Mouse (Mus musculus) brain, embryonic 14.5 days (tissue): Measurements from ENCODE around the gene Lcmt1. TPM values are rescaled to one million over a fixed set of nuclear protein-coding genes. Genes with fewer than 3 reads are reported as not detected.
A peak's percentile ranks its signal among the peaks of the same experiment; 100 is the strongest.

Source experiments
- DNase-seq: peaks from one replicate; pipeline ENCODE4 v3.0.0-alpha.2; 2011; ENCODE audit warnings: low read depth
- CTCF ChIP-seq: fragments of 200-500 bp; IDR thresholded peaks from 2 replicates; pipeline ENCODE4 v1.5.1; 2012; ENCODE audit warnings: inconsistent platforms, mild to moderate bottlenecking, moderate library complexity, borderline replicate concordance; ENCODE audit not compliant: insufficient read depth, insufficient read length; ENCODE audit errors: extremely low read depth
- POLR2A ChIP-seq: fragments of 200-500 bp; IDR thresholded peaks from 2 replicates; pipeline ENCODE4 v1.6.1; 2012; ENCODE audit warnings: mild to moderate bottlenecking, inconsistent platforms, borderline replicate concordance; ENCODE audit not compliant: poor library complexity, insufficient read depth, insufficient read length, severe bottlenecking; ENCODE audit errors: extremely low read depth
- polyA plus RNA-seq: library from polyadenylated mRNA; depleted of rRNA; stranded (reverse); fragments of >200 nt; gene quantifications from 2 replicates; pipeline ENCODE4 v1.2.3, GENCODE M21; 2012; rRNA removed

The Lcmt1 gene
- polyA plus RNA-seq, 1 experiment = 68.8 TPM

DNA sequence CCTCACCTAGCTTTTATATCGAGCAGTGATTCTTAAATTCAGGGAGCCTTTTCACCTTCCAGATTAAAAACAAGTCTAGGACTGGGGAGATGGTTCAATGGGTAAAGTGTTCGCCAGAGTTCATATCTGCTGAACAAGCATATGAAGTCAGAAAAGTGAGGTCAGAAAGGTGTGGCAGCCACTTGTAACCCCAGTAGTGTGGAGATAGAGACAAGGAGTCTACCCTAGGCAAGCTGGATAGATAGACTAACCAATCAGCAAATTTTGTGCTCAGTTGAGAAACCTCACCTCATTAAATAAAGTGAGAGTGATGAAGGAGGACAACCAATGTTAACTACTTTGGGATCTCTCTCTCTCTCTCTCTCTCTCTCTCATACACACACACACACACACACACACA is 80.9 kb downstream of the Lcmt1 start:
- TF ChIP-seq CTCF = no peak
- TF ChIP-seq POLR2A = no peak
- DNase-seq = no peak

DNA sequence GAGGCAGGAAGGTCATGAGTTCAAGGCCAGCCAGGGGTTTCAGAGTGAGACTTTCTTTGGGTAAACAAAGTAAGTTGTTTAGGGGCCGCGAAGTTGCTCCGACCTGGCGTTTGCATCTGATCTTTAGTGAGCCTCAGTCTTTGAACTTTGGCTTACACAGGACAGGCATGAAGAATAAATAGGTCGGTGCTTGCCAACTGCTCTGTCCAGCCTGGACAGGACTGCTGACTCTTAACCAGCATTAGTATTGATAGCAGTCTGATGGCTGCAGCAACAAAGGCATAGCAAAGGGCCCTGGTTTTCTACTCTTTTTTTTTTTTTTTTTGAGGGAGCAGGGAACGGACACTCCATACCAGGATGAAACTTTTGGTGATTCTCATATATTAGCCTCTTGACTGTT is 83.0 kb downstream of the Lcmt1 start:
- no peak for DNase-seq
- TF ChIP-seq POLR2A = no peak

DNA sequence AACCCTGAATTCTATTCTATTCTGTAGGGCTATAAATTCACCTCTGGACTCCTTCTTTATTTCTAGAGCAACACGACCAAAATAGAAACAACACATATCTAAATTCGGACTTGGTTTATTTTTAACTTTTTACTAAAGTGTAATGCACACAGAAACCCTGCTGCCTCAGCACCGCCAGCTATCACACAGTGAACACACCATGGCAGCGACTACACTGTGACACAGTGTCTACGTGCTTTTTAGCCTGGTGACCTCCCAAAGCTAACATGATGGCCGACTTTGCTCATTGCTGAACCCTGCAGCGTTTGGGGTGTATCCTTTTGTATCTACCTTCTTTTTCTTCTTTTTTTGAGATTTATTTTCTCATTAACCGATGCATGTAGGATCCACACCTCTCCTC is 83.5 kb downstream of the Lcmt1 start:
- no peak for DNase-seq
- TF ChIP-seq POLR2A = no peak
- TF ChIP-seq CTCF = no peak

DNA sequence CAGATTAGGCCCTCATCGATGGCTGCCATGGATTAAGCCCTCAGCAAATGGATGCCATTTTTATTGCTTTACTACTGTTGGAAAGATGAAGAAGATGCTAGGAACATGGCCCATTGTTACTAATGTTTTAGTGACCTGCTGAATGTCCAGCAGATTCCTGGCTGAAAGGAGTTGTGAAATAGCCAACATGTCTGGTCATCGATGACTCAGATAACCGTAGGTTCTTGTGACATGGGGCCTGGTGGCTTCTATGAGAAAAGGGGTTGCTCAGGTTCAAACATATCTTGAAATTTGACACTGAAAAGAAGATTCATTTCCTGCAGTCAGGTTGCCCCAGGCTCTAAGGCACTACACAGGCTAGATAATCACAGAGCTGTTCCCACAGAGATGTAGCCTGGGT is 85.5 kb downstream of the Lcmt1 start:
- DNase-seq = no peak
- no peak for TF ChIP-seq POLR2A
- no peak for TF ChIP-seq CTCF

DNA sequence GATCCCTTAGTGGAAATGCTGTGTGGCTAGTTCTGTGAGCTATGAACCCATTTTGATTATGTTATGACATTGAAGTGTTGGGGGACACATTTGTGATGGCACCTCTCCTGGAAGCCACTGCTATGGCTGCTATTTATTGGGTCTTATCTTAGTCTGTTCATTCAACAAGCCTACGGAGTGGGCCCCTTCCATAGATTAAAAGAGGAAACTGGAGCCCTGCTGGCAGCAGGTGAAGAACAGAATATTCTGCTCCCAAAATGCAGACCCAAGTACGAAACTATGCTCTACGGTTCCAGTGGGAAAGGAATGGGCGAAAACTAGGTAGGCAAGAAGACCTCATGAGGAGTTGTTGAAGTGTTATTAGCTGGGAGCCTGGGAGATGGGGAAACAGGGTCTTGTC is 88.7 kb downstream of the Lcmt1 start:
- no peak for DNase-seq
- no peak for TF ChIP-seq POLR2A
- no peak for TF ChIP-seq CTCF

DNA sequence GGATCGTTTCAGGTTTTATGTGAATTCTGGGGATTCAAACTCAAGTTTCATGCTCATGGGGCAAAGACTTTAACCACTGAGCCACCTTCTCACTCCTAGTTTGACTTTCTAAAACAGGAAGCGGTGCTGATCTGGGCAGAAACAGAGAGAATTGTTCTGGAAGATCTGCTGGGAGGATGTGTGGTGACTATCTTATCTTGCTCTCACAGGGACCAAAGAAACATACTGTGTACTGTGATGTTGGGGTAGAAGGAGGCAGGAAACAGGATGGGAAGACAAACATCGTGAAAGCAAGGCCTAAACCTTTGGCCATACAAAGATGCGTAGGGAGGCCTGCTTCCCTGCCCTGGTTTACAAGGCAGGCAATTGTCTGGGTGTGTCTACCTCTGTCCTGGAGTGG is 89.7 kb downstream of the Lcmt1 start:
- no peak for DNase-seq
- TF ChIP-seq POLR2A (no peak), CTCF (no peak)

DNA sequence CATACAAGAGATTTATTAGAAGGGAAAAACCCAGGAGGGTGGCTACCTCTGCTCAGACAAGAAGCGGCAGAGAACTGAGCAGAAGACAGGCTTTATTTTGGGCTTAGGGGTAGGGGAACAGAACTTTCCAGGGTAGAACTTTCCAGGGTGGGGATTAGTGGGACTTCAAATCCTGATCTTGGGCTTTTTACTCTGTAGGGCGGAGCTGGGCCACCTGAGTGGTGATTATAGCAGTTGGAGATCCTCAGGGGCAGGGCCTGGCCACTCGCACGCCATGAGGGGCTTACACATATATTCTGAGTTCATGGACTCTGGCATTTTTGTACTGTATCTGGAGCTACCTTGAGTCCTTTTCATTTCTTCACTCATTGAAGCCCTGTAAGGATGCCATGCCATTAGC is 91.7 kb downstream of the Lcmt1 start:
- TF ChIP-seq POLR2A = no peak
- no peak for TF ChIP-seq CTCF

DNA sequence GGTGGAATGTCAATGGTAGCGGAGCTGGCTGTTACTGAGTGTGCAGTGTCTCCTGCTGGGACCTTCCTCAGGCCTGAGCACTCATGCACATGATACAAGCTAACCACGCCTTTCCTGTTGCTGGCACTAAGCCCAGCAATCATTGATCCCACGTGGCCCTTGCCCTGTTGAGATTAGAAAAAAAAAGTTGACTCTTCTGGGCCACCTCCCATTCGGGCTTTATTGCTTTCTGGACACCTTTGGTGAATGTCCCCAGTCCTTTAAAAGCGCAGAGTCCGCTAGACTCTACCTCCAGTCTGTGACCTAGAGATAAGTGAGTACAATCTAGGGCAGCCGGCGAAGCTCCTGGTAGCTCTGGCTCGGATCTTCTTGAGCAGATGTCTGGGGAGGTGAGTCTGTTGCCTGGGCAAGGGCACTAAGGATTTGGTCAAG is 92.5 kb downstream of the Lcmt1 start, which contains the start of gene Aqp8:
Gene Aqp8, plus strand, starts transcription at position 222 of the 432 bp plus-strand sequence.
- peak; percentile 25 for DNase-seq

More for the DNA sequence above, 91.7 kb downstream of the Lcmt1 start:
- no peak for DNase-seq

DNA sequence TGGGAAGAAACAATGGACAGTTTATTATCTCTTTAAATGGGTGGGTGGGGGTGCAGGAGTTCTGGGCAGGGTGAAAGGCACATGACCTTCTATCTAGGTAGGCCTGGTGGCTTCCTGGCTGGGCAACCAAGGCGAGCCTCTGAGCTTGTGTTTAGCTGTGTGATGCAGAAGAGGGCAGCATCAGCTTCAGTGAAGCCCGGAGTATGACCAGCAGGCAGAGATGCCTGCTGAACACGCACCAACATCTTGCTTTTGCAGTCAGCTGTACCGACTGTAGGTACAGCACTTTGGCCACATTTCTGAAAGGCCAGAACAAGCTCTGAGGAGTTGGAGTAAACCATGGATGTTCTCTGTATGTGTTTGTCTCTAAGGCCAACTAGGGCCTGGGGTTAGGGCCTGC is 94.0 kb downstream of the Lcmt1 start:
- DNase-seq = no peak
- TF ChIP-seq POLR2A (no peak), CTCF (no peak)

More for the DNA sequence above, 92.5 kb downstream of the Lcmt1 start, which contains the start of gene Aqp8:
- TF ChIP-seq POLR2A (no peak), CTCF (no peak)

DNA sequence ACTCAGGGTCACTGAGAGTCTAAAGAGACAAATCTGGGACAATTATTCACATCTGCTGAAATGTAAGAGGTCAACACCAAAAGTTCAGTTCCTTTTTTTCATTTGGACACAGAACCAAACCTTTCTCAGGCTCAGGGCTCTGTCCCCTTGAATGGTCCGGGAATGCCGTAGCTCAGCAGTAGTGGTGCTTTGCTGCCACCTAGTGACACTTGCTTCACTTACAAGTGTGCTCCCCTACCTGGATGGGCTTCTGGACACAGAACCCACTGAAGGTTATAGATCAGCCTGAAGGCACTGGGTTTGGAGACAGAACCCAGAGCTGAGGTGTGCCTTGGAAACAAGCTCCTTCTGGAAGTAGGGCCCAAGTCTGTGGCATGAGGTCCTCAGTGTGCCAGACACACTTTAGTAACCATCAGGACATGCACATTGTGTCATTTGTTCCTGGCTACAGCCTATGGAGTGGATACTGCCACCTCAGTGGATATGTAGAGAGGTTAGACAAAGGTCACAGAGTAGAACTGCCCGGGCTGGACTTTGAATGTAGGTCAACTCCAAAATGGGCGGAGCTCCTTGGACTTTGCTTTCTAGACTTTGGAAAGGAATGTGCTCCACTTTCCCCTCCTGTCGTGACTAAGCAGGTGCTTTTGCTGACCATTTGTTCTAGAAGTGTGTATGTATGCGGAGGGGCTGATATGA is 96.3 kb downstream of the Lcmt1 start:
- peak; percentile 86 for DNase-seq
- TF ChIP-seq CTCF (peak; percentile 97), POLR2A (no peak)

DNA sequence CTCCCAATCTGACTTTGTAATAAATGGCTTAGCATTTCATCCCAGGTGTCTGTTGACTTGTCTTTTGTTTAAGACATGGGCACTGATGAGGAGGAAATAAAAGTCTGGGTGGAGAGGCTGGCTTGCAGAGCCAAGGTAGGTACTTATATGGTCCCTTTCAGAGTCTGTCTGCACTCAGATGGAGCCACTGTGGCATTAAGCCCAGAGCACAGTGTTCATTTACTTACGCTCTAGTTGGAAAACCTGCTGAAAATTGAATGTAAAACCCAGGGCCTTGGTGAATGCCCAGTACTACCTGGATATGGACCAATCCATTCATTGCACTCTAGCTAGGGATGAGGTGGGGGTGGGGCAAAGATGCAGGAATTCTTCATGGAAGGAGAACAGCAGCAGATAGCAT is 98.4 kb downstream of the Lcmt1 start:
- TF ChIP-seq POLR2A (no peak), CTCF (no peak)
- DNase-seq = no peak

Other genes with a start within 250 kb of the Lcmt1 start
- 78.8 and 88.9 TPM in 2 replicates for gene Tnrc6a, start 245.9 kb upstream of the Lcmt1 start, polyA plus RNA-seq
- 0.15 and 0.22 TPM in 2 replicates for gene Slc5a11, start 155.0 kb upstream of the Lcmt1 start, polyA plus RNA-seq
- gene Arhgap17, start 131 bp downstream of the Lcmt1 start, polyA plus RNA-seq = 23.2 and 24.4 TPM in 2 replicates
- not detected in 2 replicates for gene Aqp8, start 92.5 kb downstream of the Lcmt1 start, polyA plus RNA-seq
- 26.2 and 29.3 TPM in 2 replicates for gene Zkscan2, start 130.7 kb downstream of the Lcmt1 start, polyA plus RNA-seq